Comparison of ENCODE assay signal across 14 mouse cellular contexts in genomic region chr14:105565827-105566226, GRCm38 (mm10).
DNase-seq lines count a peak whose midpoint lies in the region; ATAC-seq and TF ChIP-seq lines count a peak whose summit lies in the region.
"Had no signal": no experiment of that assay in that cellular context is flagged by ENCODE, and none has a peak within 500 bp of the region (broad histone marks: within the 10 kb centered on the region; RNA-seq: fewer than 3 reads in every experiment).

No protein-coding gene starts in this region.

- 0 out of 2 replicates have a peak overlapping the region, but pooled peaks have one; percentile 5 for H3K4me2 ChIP-seq in midbrain, postnatal 0 days (ENCODE audit: low read depth, low read length, poor library complexity, severe bottlenecking)
- H3K4me2 ChIP-seq in midbrain, embryonic 15.5 days, result no peak overlapping the region
- peak overlapping the region; percentile 61 for H3K4me2 ChIP-seq in heart, embryonic 16.5 days (ENCODE audit: low read depth, low read length)

- H3K27ac ChIP-seq in gastrocnemius, adult 2 months, result no peak overlapping the region
- no peak overlapping the region for H3K27ac ChIP-seq in midbrain, postnatal 0 days (ENCODE audit: low read depth, low read length)
- no peak overlapping the region for H3K27ac ChIP-seq in midbrain, embryonic 15.5 days
- H3K27ac ChIP-seq in heart, embryonic 16.5 days (ENCODE audit: low read length), result peak overlapping the region; percentile 90

- DNase-seq in gastrocnemius, adult 2 months, result no peak
- DNase-seq in gastrocnemius, postnatal 14 days, result no peak
- DNase-seq in midbrain, postnatal 0 days (ENCODE audit: low spot score), result no peak
- DNase-seq in cerebellum, postnatal 4 days (ENCODE audit: low spot score in 2 of 2), result no peak
- DNase-seq: cerebellum, postnatal 14 days; liver had no signal

- H3K4me1 ChIP-seq in midbrain, postnatal 0 days (ENCODE audit: insufficient read depth, low read length), result no peaks in the 10 kb centered on the region
- no peaks in the 10 kb centered on the region for H3K4me1 ChIP-seq in midbrain, embryonic 15.5 days
- H3K4me1 ChIP-seq in heart, embryonic 16.5 days (ENCODE audit: control insufficient read depth, insufficient read depth, low read length), result no peaks in the 10 kb centered on the region
- H3K4me1 ChIP-seq: megakaryocyte, embryonic 14.5 days had no signal

- 83% methylated on average over 16 of the region's 16 CpGs for WGBS in midbrain, postnatal 0 days
- WGBS in midbrain, embryonic 15.5 days, result 89% methylated on average over 16 of the region's 16 CpGs
- 28% methylated on average over 16 of the region's 16 CpGs for WGBS in heart, embryonic 16.5 days

- H3K4me3 ChIP-seq in gastrocnemius, adult 2 months, result peak overlapping the region; percentile 3; the same call in 1 of the 2 replicates
- H3K4me3 ChIP-seq in midbrain, postnatal 0 days (ENCODE audit: low read depth, low read length), result no peak overlapping the region
- no peak overlapping the region for H3K4me3 ChIP-seq in midbrain, embryonic 15.5 days
- peak overlapping the region; percentile 44 for H3K4me3 ChIP-seq in heart, embryonic 16.5 days (ENCODE audit: low read length)
- H3K4me3 ChIP-seq: megakaryocyte, embryonic 14.5 days had no signal

- no peaks in the 10 kb centered on the region for H3K36me3 ChIP-seq in midbrain, postnatal 0 days (ENCODE audit: insufficient read depth, low read length)
- no peaks in the 10 kb centered on the region for H3K36me3 ChIP-seq in midbrain, embryonic 15.5 days (replicated peaks)
- no peaks in the 10 kb centered on the region for H3K36me3 ChIP-seq in heart, embryonic 16.5 days (ENCODE audit: control insufficient read depth, insufficient read depth)
- H3K36me3 ChIP-seq: G1E had no signal

- no peaks in the 10 kb centered on the region for H3K27me3 ChIP-seq in midbrain, postnatal 0 days (ENCODE audit: insufficient read depth, low read length)
- H3K27me3 ChIP-seq in midbrain, embryonic 15.5 days (replicated peaks), result no peaks in the 10 kb centered on the region
- no peaks in the 10 kb centered on the region for H3K27me3 ChIP-seq in heart, embryonic 16.5 days (ENCODE audit: control insufficient read depth, insufficient read depth, low read length)
- H3K27me3 ChIP-seq: megakaryocyte, embryonic 14.5 days had no signal

- no peak for ATAC-seq in midbrain, postnatal 0 days (ENCODE audit: low FRiP score)
- ATAC-seq in midbrain, embryonic 15.5 days (replicated peaks), result no peak
- ATAC-seq in heart, embryonic 16.5 days (replicated peaks; ENCODE audit: extremely low read depth, insufficient read depth, low FRiP score), result peak; percentile 84
- ATAC-seq in megakaryocyte progenitor cell, adult 5-6 weeks (replicated peaks; ENCODE audit: poor library complexity), result peak; percentile 39; the same call in 1 of the 2 replicates
- no peak for ATAC-seq in erythroid progenitor cell, adult 5-6 weeks (replicated peaks; ENCODE audit: low FRiP score, poor library complexity, severe bottlenecking)
- ATAC-seq: activated CD4-positive, CD25-positive, alpha-beta regulatory T cell, adult 4 months; intestine, embryonic 16.5 days had no signal

- H3K9me3 ChIP-seq in midbrain, postnatal 0 days (ENCODE audit: low read length), result no peaks in the 10 kb centered on the region
- H3K9me3 ChIP-seq in midbrain, embryonic 15.5 days, result no peaks in the 10 kb centered on the region
- H3K9me3 ChIP-seq in heart, embryonic 16.5 days (replicated peaks; ENCODE audit: control insufficient read depth, low read length), result no peaks in the 10 kb centered on the region

- intact Hi-C loops in gastrocnemius, adult 2 months (cut with DNase I), result loop anchor here (10.0 kb wide), 1 partner anchor 169 kb away; no protein-coding TSS in a partner anchor
- intact Hi-C loops in gastrocnemius, postnatal 14 days (cut with DNase I; ENCODE audit: low total_unique reads), result no loop called here

- TF ChIP-seq CTCF in gastrocnemius, adult 2 months (IDR thresholded peaks at IDR 0.05), result no peak
- TF ChIP-seq CTCF in midbrain, postnatal 0 days (IDR thresholded peaks at IDR 0.05), result no peak

- H3K9ac ChIP-seq in midbrain, postnatal 0 days (replicated peaks; ENCODE audit: low read length, poor library complexity, severe bottlenecking), result no peak overlapping the region
- H3K9ac ChIP-seq in midbrain, embryonic 15.5 days, result no peak overlapping the region
- H3K9ac ChIP-seq in heart, embryonic 16.5 days (ENCODE audit: low read length), result peak overlapping the region; percentile 54

Comparison
In these comparisons a context has a peak if more than half of its experiments do, and no peak if none do; other contexts are left out.
1. H3K4me3 ChIP-seq: peak in gastrocnemius, adult 2 months (single experiment) and heart, embryonic 16.5 days (single experiment); none in midbrain, postnatal 0 days (single experiment) and midbrain, embryonic 15.5 days (single experiment).
2. ATAC-seq: peak in heart, embryonic 16.5 days (single experiment) and megakaryocyte progenitor cell, adult 5-6 weeks (single experiment); none in midbrain, postnatal 0 days (single experiment), midbrain, embryonic 15.5 days (single experiment) and erythroid progenitor cell, adult 5-6 weeks (single experiment).